Mouse (Mus musculus): ENCODE results near the gene Furin. TPM values are rescaled to one million over a fixed set of nuclear protein-coding genes. Genes with fewer than 3 reads are reported as not detected.

The Furin gene
- polyA plus RNA-seq, 1 experiment, result 0.65 TPM

GRCm38 (mm10) chr7:80436571-80436970 is 31.3 kb upstream of the Furin start:
- Histone ChIP-seq H3K9me3 (ENCODE audit: control insufficient read depth, low read length) (no peaks in the 10 kb centered on the region), H3K4me1 (ENCODE audit: control insufficient read depth) (no peaks in the 10 kb centered on the region), H3K27me3 (ENCODE audit: control insufficient read depth) (peaks cover 8% of the 10 kb centered on the region), H3K4me3 (replicated peaks) (no peak overlapping the region), H3K36me3 (ENCODE audit: control insufficient read depth) (no peaks in the 10 kb centered on the region)
- TF ChIP-seq TAL1 (IDR thresholded peaks at IDR 0.05; ENCODE audit: low read length) (no peak), GATA1 (IDR thresholded peaks at IDR 0.05; ENCODE audit: low read length) (no peak)

GRCm38 (mm10) chr7:80435594-80435993 is 30.4 kb upstream of the Furin start:
- Histone ChIP-seq H3K27me3 (ENCODE audit: control insufficient read depth) (peaks cover 5% of the 10 kb centered on the region), H3K36me3 (ENCODE audit: control insufficient read depth) (no peaks in the 10 kb centered on the region), H3K9me3 (ENCODE audit: control insufficient read depth, low read length) (no peaks in the 10 kb centered on the region), H3K4me1 (ENCODE audit: control insufficient read depth) (no peaks in the 10 kb centered on the region), H3K4me3 (replicated peaks) (no peak overlapping the region)
- TF ChIP-seq TAL1 (IDR thresholded peaks at IDR 0.05; ENCODE audit: low read length) (no peak), GATA1 (IDR thresholded peaks at IDR 0.05; ENCODE audit: low read length) (no peak)

- H3K4me3 ChIP-seq (replicated peaks), result no peak overlapping the region
- H3K9me3 ChIP-seq (ENCODE audit: control insufficient read depth, low read length), result no peaks in the 10 kb centered on the region
- no peak for TF ChIP-seq TAL1 (IDR thresholded peaks at IDR 0.05; ENCODE audit: low read length)
- TF ChIP-seq GATA1 (IDR thresholded peaks at IDR 0.05; ENCODE audit: low read length), result no peak
- H3K36me3 ChIP-seq (ENCODE audit: control insufficient read depth), result no peaks in the 10 kb centered on the region
- H3K4me1 ChIP-seq (ENCODE audit: control insufficient read depth), result no peaks in the 10 kb centered on the region
- peaks cover 4% of the 10 kb centered on the region; the same call in 1 of the 2 replicates for H3K27me3 ChIP-seq (ENCODE audit: control insufficient read depth)
These were observed 24.4 kb upstream of the Furin start for GRCm38 (mm10) chr7:80429661-80430060.

- H3K4me3 ChIP-seq (replicated peaks), result no peak overlapping the region
- no peaks in the 10 kb centered on the region for H3K36me3 ChIP-seq (ENCODE audit: control insufficient read depth)
- peaks cover 4% of the 10 kb centered on the region; the same call in 1 of the 2 replicates for H3K27me3 ChIP-seq (ENCODE audit: control insufficient read depth)
- no peaks in the 10 kb centered on the region for H3K9me3 ChIP-seq (ENCODE audit: control insufficient read depth, low read length)
- H3K4me1 ChIP-seq (ENCODE audit: control insufficient read depth), result peaks cover 4% of the 10 kb centered on the region
- no peak for TF ChIP-seq TAL1 (IDR thresholded peaks at IDR 0.05; ENCODE audit: low read length)
- no peak for TF ChIP-seq GATA1 (IDR thresholded peaks at IDR 0.05; ENCODE audit: low read length)
These were observed 22.5 kb upstream of the Furin start for GRCm38 (mm10) chr7:80427730-80428129.

GRCm38 (mm10) chr7:80426363-80426762 is 21.1 kb upstream of the Furin start:
- peaks cover 6% of the 10 kb centered on the region for H3K4me1 ChIP-seq (ENCODE audit: control insufficient read depth)
- no peaks in the 10 kb centered on the region for H3K36me3 ChIP-seq (ENCODE audit: control insufficient read depth)
- H3K4me3 ChIP-seq (replicated peaks), result no peak overlapping the region
- peaks cover 4% of the 10 kb centered on the region; the same call in 1 of the 2 replicates for H3K27me3 ChIP-seq (ENCODE audit: control insufficient read depth)
- TF ChIP-seq GATA1 (IDR thresholded peaks at IDR 0.05; ENCODE audit: low read length) (no peak), TAL1 (IDR thresholded peaks at IDR 0.05; ENCODE audit: low read length) (no peak)
- no peaks in the 10 kb centered on the region for H3K9me3 ChIP-seq (ENCODE audit: control insufficient read depth, low read length)

- H3K4me1 ChIP-seq (ENCODE audit: control insufficient read depth), result peaks cover 6% of the 10 kb centered on the region
- no peak for TF ChIP-seq GATA1 (IDR thresholded peaks at IDR 0.05; ENCODE audit: low read length)
- TF ChIP-seq TAL1 (IDR thresholded peaks at IDR 0.05; ENCODE audit: low read length), result no peak
- peaks cover 4% of the 10 kb centered on the region; the same call in 1 of the 2 replicates for H3K27me3 ChIP-seq (ENCODE audit: control insufficient read depth)
These were observed 19.5 kb upstream of the Furin start for GRCm38 (mm10) chr7:80424722-80425121.

GRCm38 (mm10) chr7:80422759-80423480 is 17.7 kb upstream of the Furin start:
- TF ChIP-seq GATA1 (IDR thresholded peaks at IDR 0.05; ENCODE audit: low read length), result no peak
- no peak for TF ChIP-seq TAL1 (IDR thresholded peaks at IDR 0.05; ENCODE audit: low read length)
- Histone ChIP-seq H3K4me3 (replicated peaks) (no peak overlapping the region), H3K9me3 (ENCODE audit: control insufficient read depth, low read length) (no peaks in the 10 kb centered on the region), H3K36me3 (ENCODE audit: control insufficient read depth) (no peaks in the 10 kb centered on the region), H3K27me3 (ENCODE audit: control insufficient read depth) (peaks cover 4% of the 10 kb centered on the region; the same call in 1 of the 2 replicates), H3K4me1 (ENCODE audit: control insufficient read depth) (peaks cover 10% of the 10 kb centered on the region)

More at GRCm38 (mm10) chr7:80424722-80425121, 19.5 kb upstream of the Furin start:
- Histone ChIP-seq H3K9me3 (ENCODE audit: control insufficient read depth, low read length) (no peaks in the 10 kb centered on the region), H3K36me3 (ENCODE audit: control insufficient read depth) (no peaks in the 10 kb centered on the region), H3K4me3 (replicated peaks) (no peak overlapping the region)

- Histone ChIP-seq H3K36me3 (ENCODE audit: control insufficient read depth) (no peaks in the 10 kb centered on the region), H3K27me3 (ENCODE audit: control insufficient read depth) (peaks cover 1% of the 10 kb centered on the region; the same call in 1 of the 2 replicates), H3K4me3 (replicated peaks) (no peak overlapping the region), H3K4me1 (ENCODE audit: control insufficient read depth) (peaks cover 16% of the 10 kb centered on the region), H3K9me3 (ENCODE audit: control insufficient read depth, low read length) (no peaks in the 10 kb centered on the region)
- TF ChIP-seq GATA1 (IDR thresholded peaks at IDR 0.05; ENCODE audit: low read length) (no peak), TAL1 (IDR thresholded peaks at IDR 0.05; ENCODE audit: low read length) (no peak)
These were observed 16.3 kb upstream of the Furin start for GRCm38 (mm10) chr7:80421576-80421975.

- TF ChIP-seq GATA1 (IDR thresholded peaks at IDR 0.05; ENCODE audit: low read length) (no peak), TAL1 (IDR thresholded peaks at IDR 0.05; ENCODE audit: low read length) (no peak)
- peaks cover 16% of the 10 kb centered on the region for H3K4me1 ChIP-seq (ENCODE audit: control insufficient read depth)
- no peaks in the 10 kb centered on the region for H3K9me3 ChIP-seq (ENCODE audit: control insufficient read depth, low read length)
- no peaks in the 10 kb centered on the region for H3K36me3 ChIP-seq (ENCODE audit: control insufficient read depth)
- H3K27me3 ChIP-seq (ENCODE audit: control insufficient read depth), result no peaks in the 10 kb centered on the region
- no peak overlapping the region for H3K4me3 ChIP-seq (replicated peaks)
These were observed 15.3 kb upstream of the Furin start for GRCm38 (mm10) chr7:80420586-80420985.

Measured in erythroblast, embryonic 14.5 days (primary cell).